Mouse (Mus musculus) limb, embryonic 13.5 days (tissue): ENCODE measurements around the gene Ppm1h. TPM values are rescaled to one million over a fixed set of nuclear protein-coding genes. Genes with fewer than 3 reads are reported as not detected.

ENCODE experiments used
- ATAC-seq: fragments of 200-750 bp; cut with Nextera tagmentation; 2 replicates; pipeline ENCODE4 v1.8.0; 2017; ENCODE audit warnings: low read depth, moderate number of reproducible peaks, moderate TSS enrichment; ENCODE audit not compliant: low FRiP score
- H3K27ac ChIP-seq: fragments of 300-500 bp; sonication (generic); 2 replicates; pipeline ENCODE4 v1.5.1; 2015; ENCODE audit warnings: inconsistent platforms, mild to moderate bottlenecking, moderate library complexity
- H3K27me3 ChIP-seq: fragments of 300-500 bp; sonication (generic); 2 replicates; pipeline ENCODE4 v1.6.1; 2015; ENCODE audit warnings: mild to moderate bottlenecking, inconsistent platforms
- H3K36me3 ChIP-seq: fragments of 300-500 bp; sonication (generic); 2 replicates; pipeline ENCODE4 v1.6.1; 2015; ENCODE audit warnings: inconsistent platforms, mild to moderate bottlenecking, moderate library complexity
- H3K4me1 ChIP-seq: fragments of 300-500 bp; sonication (generic); 2 replicates; pipeline ENCODE4 v1.6.1; 2015; ENCODE audit warnings: inconsistent platforms
- H3K4me2 ChIP-seq: fragments of 300-500 bp; sonication (generic); replicated peaks from 2 replicates; pipeline ENCODE4 v1.6.1; 2015; ENCODE audit warnings: inconsistent platforms, mild to moderate bottlenecking, moderate library complexity
- H3K4me3 ChIP-seq: fragments of 300-500 bp; sonication (generic); 2 replicates; pipeline ENCODE4 v1.5.1; 2015; ENCODE audit warnings: moderate library complexity, mild to moderate bottlenecking, inconsistent platforms
- H3K9ac ChIP-seq: fragments of 300-500 bp; sonication (generic); 2 replicates; pipeline ENCODE4 v1.6.1; 2015; ENCODE audit warnings: mild to moderate bottlenecking, inconsistent platforms
- H3K9me3 ChIP-seq: fragments of 300-500 bp; sonication (generic); 2 replicates; pipeline ENCODE4 v1.6.1; 2016; ENCODE audit warnings: inconsistent platforms
- WGBS: fragments of 180-500 bp; shearing (Covaris S2); methylation state at CpG from one replicate; pipeline ENCODE4 v1.1.7; 2015; 5-methylcytosine and 5-hydroxymethylcytosine counted together
- polyA plus RNA-seq: library from polyadenylated mRNA; unstranded; fragments of >200 nt; fragmentation: Nextera tagmentation; extraction: Ambion mirVana; gene quantifications from 2 replicates; pipeline ENCODE4 v1.2.1, GENCODE M21; 2015

Gene Ppm1h
- polyA plus RNA-seq, result 4.1 and 4.8 TPM in 2 replicates

GRCm38 (mm10) chr10:122678541-122679436 is at the start of gene Ppm1h:
TSS of gene Ppm1h (plus strand) at chr10:122678762.
- H3K9me3 ChIP-seq, result no peaks in the 10 kb centered on the region
- no peak within 1 kb of the TSS for H3K27ac ChIP-seq
- H3K9ac ChIP-seq, result peak within 1 kb of the TSS; percentile 85
- peaks cover 13% of the 10 kb centered on the region for H3K4me1 ChIP-seq
- WGBS, result under 1% methylated on average over 76 of the region's 94 CpGs
- peak within 1 kb of the TSS; percentile 99 for H3K4me2 ChIP-seq
- peak; percentile 85 for ATAC-seq
- no peaks in the 10 kb centered on the region for H3K36me3 ChIP-seq
- peaks cover 21% of the 10 kb centered on the region for H3K27me3 ChIP-seq
- peak within 1 kb of the TSS; percentile 74 for H3K4me3 ChIP-seq

- no peak for ATAC-seq
- no peaks in the 10 kb centered on the region for H3K9me3 ChIP-seq
Observed at GRCm38 (mm10) chr10:122629003-122629402, 49.6 kb upstream of the Ppm1h start.

DNA sequence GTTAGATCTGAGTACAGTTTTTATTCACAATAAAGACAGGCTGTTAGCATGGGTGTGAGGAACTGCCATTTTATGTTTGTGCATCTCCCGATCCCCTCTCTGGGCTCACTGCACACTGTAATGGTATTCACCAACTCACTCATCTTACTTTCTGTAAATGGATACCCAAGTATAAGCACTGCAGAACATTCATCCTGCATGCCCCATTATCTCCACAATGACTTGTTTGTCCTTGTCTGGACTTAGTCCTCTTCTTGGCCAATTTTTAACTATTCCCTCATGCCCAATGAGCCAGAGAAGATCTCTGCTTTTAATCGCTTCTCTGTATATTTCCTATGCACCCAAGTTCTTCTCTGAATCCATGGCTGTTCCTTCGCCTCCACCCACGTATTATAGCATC is 38.7 kb upstream of the Ppm1h start:
- Histone ChIP-seq H3K4me3 (no peak overlapping the region), H3K9ac (no peak overlapping the region), H3K9me3 (no peaks in the 10 kb centered on the region), H3K4me2 (no peak overlapping the region), H3K4me1 (no peaks in the 10 kb centered on the region), H3K27ac (no peak overlapping the region), H3K36me3 (no peaks in the 10 kb centered on the region), H3K27me3 (no peaks in the 10 kb centered on the region)
- no peak for ATAC-seq
- 90% methylated on average over 4 of the region's 4 CpGs for WGBS

More at GRCm38 (mm10) chr10:122629003-122629402, 49.6 kb upstream of the Ppm1h start:
- Histone ChIP-seq H3K4me1 (no peaks in the 10 kb centered on the region), H3K27me3 (no peaks in the 10 kb centered on the region), H3K9ac (no peak overlapping the region), H3K4me3 (no peak overlapping the region), H3K27ac (no peak overlapping the region), H3K36me3 (no peaks in the 10 kb centered on the region), H3K4me2 (no peak overlapping the region)
- 57% methylated on average over 4 of the region's 4 CpGs for WGBS

- 87% methylated on average over 8 of the region's 8 CpGs for WGBS
- Histone ChIP-seq H3K27ac (no peak overlapping the region), H3K9me3 (no peaks in the 10 kb centered on the region), H3K4me2 (no peak overlapping the region), H3K4me3 (no peak overlapping the region), H3K4me1 (no peaks in the 10 kb centered on the region), H3K27me3 (no peaks in the 10 kb centered on the region), H3K9ac (no peak overlapping the region), H3K36me3 (no peaks in the 10 kb centered on the region)
- no peak for ATAC-seq
Observed at GRCm38 (mm10) chr10:122641263-122641795, 37.2 kb upstream of the Ppm1h start.

- Histone ChIP-seq H3K27ac (no peak overlapping the region), H3K4me1 (no peaks in the 10 kb centered on the region), H3K9ac (no peak overlapping the region), H3K36me3 (no peaks in the 10 kb centered on the region), H3K9me3 (no peaks in the 10 kb centered on the region), H3K4me3 (no peak overlapping the region), H3K4me2 (no peak overlapping the region), H3K27me3 (no peaks in the 10 kb centered on the region)
- ATAC-seq, result no peak
- 88% methylated on average over 4 of the region's 4 CpGs for WGBS
Observed at GRCm38 (mm10) chr10:122642125-122642524, 36.4 kb upstream of the Ppm1h start.

DNA sequence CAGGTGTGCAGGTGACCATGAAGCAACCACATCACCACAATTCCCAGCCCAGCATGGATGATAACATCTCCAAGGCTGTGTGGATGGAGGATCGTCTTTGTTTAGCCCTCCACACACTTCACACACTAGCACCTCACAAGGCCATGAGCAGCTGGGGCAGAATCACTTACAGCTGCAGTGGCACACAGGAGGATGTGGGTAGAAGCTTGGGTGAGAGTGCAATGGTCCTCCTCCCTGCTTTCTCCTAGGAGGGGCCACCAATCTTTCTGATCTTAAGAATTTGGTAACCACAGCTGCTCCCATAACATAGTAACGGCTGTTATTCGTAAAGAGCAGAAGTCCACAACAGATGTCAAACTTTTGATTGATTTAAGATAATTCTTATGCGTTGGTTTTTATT is 26.6 kb upstream of the Ppm1h start:
- Histone ChIP-seq H3K36me3 (no peaks in the 10 kb centered on the region), H3K9me3 (no peaks in the 10 kb centered on the region), H3K4me3 (no peak overlapping the region), H3K4me2 (no peak overlapping the region), H3K27me3 (no peaks in the 10 kb centered on the region), H3K4me1 (no peaks in the 10 kb centered on the region), H3K9ac (no peak overlapping the region), H3K27ac (no peak overlapping the region)
- 85% methylated on average over 4 of the region's 4 CpGs for WGBS
- no peak for ATAC-seq

- Histone ChIP-seq H3K36me3 (no peaks in the 10 kb centered on the region), H3K4me1 (no peaks in the 10 kb centered on the region), H3K4me2 (no peak overlapping the region), H3K27ac (no peak overlapping the region), H3K9me3 (no peaks in the 10 kb centered on the region), H3K27me3 (no peaks in the 10 kb centered on the region), H3K9ac (no peak overlapping the region), H3K4me3 (no peak overlapping the region)
- ATAC-seq, result no peak
- 97% methylated on average over 1 of the region's 1 CpGs for WGBS
Observed at GRCm38 (mm10) chr10:122652578-122652977, 26.0 kb upstream of the Ppm1h start.

- WGBS, result 86% methylated on average over 1 of the region's 1 CpGs
- Histone ChIP-seq H3K9ac (no peak overlapping the region), H3K9me3 (no peaks in the 10 kb centered on the region), H3K4me2 (no peak overlapping the region), H3K27ac (no peak overlapping the region), H3K27me3 (no peaks in the 10 kb centered on the region), H3K36me3 (no peaks in the 10 kb centered on the region), H3K4me3 (no peak overlapping the region), H3K4me1 (no peaks in the 10 kb centered on the region)
- ATAC-seq, result no peak
Observed at GRCm38 (mm10) chr10:122665652-122666051, 12.9 kb upstream of the Ppm1h start.

DNA sequence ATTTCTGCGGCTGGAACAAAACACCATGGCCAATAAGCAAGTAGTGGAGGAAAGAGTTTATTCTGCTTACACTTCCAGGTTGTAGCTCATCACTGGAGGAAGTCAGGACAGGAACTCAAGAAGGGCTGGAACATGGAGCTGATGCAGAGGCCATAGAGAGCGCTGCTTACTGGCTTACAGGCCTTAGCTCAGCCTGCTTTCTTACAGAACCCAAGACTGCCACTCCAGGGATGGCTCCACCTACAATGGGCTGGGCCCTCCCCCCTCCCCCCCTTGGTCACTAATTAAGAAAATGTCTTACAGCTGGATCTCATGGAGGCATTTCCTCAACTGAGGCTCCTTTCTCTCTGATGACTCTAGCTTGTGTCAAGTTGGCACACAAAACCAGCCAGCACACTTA is 7.3 kb upstream of the Ppm1h start:
- Histone ChIP-seq H3K27me3 (no peaks in the 10 kb centered on the region), H3K9ac (no peak overlapping the region), H3K9me3 (no peaks in the 10 kb centered on the region), H3K36me3 (no peaks in the 10 kb centered on the region), H3K27ac (no peak overlapping the region), H3K4me1 (no peaks in the 10 kb centered on the region), H3K4me3 (no peak overlapping the region), H3K4me2 (no peak overlapping the region)
- WGBS, result 64% methylated on average over 2 of the region's 2 CpGs
- ATAC-seq, result no peak

GRCm38 (mm10) chr10:122672044-122672443 is 6.5 kb upstream of the Ppm1h start:
- H3K9me3 ChIP-seq, result no peaks in the 10 kb centered on the region
- no peaks in the 10 kb centered on the region for H3K27me3 ChIP-seq
- H3K36me3 ChIP-seq, result no peaks in the 10 kb centered on the region
- WGBS, result 86% methylated on average over 4 of the region's 4 CpGs
- ATAC-seq, result no peak
- H3K27ac ChIP-seq, result no peak overlapping the region
- H3K4me1 ChIP-seq, result no peaks in the 10 kb centered on the region
- H3K9ac ChIP-seq, result no peak overlapping the region
- no peak overlapping the region for H3K4me3 ChIP-seq
- no peak overlapping the region for H3K4me2 ChIP-seq

GRCm38 (mm10) chr10:122679437-122680045 is 979 bp downstream of the Ppm1h start:
- WGBS, result under 1% methylated on average over 32 of the region's 33 CpGs

GRCm38 (mm10) chr10:122680387-122681084 is 2.0 kb downstream of the Ppm1h start:
- ATAC-seq, result no peak
- Histone ChIP-seq H3K9me3 (no peaks in the 10 kb centered on the region), H3K36me3 (no peaks in the 10 kb centered on the region), H3K4me3 (peak overlapping the region; percentile 74), H3K9ac (0 out of 2 replicates have a peak overlapping the region, but pooled peaks have one; percentile 5), H3K4me1 (peaks cover 13% of the 10 kb centered on the region), H3K4me2 (peak overlapping the region; percentile 99), H3K27ac (no peak overlapping the region), H3K27me3 (peaks cover 21% of the 10 kb centered on the region)
- WGBS, result 2% methylated on average over 18 of the region's 19 CpGs

More at GRCm38 (mm10) chr10:122679437-122680045, 979 bp downstream of the Ppm1h start:
- Histone ChIP-seq H3K4me3 (peak overlapping the region; percentile 74), H3K27me3 (peaks cover 21% of the 10 kb centered on the region), H3K4me1 (peaks cover 13% of the 10 kb centered on the region), H3K4me2 (peak overlapping the region; percentile 99), H3K27ac (no peak overlapping the region), H3K36me3 (no peaks in the 10 kb centered on the region), H3K9ac (peak overlapping the region; percentile 85), H3K9me3 (no peaks in the 10 kb centered on the region)
- no peak for ATAC-seq
